Mouse (Mus musculus): ENCODE measurements around the gene Amotl1. TPM values are rescaled to one million over a fixed set of nuclear protein-coding genes. Genes with fewer than 3 reads are reported as not detected.
"Not testable (repeated sequence)": the region's sequence is repeated elsewhere in the genome, so short reads cannot be mapped to it uniquely, and the experiment has no call there.

Gene Amotl1
- polyA plus RNA-seq, 1 experiment from 2014 or later: 8.0 TPM

DNA sequence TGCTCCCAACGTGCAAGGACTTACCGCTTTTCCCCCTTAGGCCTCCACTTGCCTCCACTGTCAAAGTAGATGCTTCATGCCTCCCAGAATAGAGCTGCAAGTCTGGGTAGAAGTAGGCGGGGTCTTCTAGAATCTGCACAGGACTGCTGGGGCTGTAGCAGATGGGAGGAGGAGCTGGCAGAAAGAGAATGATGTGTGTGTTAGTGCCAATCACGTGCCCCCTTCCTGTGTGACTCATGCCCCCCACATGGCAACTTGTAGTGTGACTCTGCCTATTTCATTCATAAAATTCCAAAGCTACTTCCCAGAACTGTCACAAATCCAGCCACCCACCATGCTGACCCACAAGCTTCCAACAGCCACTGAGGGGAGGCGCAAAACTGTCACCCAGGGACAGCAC, 48.4 kb downstream of the Amotl1 start:
- Histone ChIP-seq H3K4me1 (replicated peaks) (0 out of 2 replicates have a peak, but pooled peaks cover 3% of the 10 kb centered on the region), H3K9ac (no peak overlapping the region), H3K4me3 (no peak overlapping the region), H3K4me2 (no peak overlapping the region), H3K9me3 (no peaks in the 10 kb centered on the region), H3K36me3 (peaks cover 43% of the 10 kb centered on the region), H3K27ac (replicated peaks) (no peak overlapping the region), H3K27me3 (no peaks in the 10 kb centered on the region)
- WGBS: 92% methylated on average over 5 of the region's 5 CpGs
- ATAC-seq (ENCODE audit: low read depth): no peak

DNA sequence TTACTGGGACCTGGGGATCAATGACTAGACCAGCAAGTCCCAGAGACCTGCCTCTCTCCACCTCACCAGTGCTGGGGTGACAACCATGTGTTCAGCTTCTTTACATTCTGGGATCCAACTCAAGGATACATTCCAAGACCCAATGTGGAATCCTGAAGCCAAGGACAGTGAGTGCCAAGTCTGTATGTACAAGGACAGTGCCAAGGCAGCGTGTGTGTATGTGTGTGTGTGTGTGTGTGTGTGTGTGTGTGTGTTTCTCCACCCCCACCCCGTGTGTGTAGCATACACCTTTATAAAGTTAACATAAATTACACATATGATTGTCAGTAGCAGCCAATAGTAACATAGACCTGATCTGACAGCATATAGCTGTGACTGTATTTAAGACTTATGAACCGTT, 49.0 kb downstream of the Amotl1 start:
- H3K27ac ChIP-seq (replicated peaks): no peak overlapping the region
- no peak overlapping the region for H3K9ac ChIP-seq
- no peaks in the 10 kb centered on the region for H3K27me3 ChIP-seq
- no peaks in the 10 kb centered on the region for H3K4me1 ChIP-seq (replicated peaks)
- 96% methylated on average over 3 of the region's 3 CpGs for WGBS
- H3K9me3 ChIP-seq: no peaks in the 10 kb centered on the region
- peaks cover 48% of the 10 kb centered on the region for H3K36me3 ChIP-seq
- H3K4me2 ChIP-seq: no peak overlapping the region
- no peak for ATAC-seq (ENCODE audit: low read depth)
- no peak overlapping the region for H3K4me3 ChIP-seq

DNA sequence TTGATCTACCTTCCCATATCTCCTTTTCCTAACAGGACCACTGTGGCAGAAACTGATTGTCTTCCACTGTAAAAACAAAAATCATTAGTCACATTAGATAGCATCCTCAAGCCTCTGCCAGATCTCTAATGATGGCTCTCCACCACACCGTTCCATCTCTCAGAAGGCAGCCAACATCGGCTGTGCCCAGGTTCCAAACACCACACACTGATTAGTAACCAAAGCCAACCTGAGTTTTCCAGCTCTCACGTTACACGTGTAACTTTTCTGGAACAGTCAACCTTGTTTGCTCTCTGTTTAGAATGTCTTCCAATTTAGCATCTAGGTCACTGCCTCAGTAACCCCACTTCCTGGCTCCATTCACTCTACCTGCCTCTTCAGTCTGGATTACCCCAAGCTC, 51.0 kb downstream of the Amotl1 start:
- H3K36me3 ChIP-seq: peaks cover 60% of the 10 kb centered on the region
- no peak for ATAC-seq (ENCODE audit: low read depth)

DNA sequence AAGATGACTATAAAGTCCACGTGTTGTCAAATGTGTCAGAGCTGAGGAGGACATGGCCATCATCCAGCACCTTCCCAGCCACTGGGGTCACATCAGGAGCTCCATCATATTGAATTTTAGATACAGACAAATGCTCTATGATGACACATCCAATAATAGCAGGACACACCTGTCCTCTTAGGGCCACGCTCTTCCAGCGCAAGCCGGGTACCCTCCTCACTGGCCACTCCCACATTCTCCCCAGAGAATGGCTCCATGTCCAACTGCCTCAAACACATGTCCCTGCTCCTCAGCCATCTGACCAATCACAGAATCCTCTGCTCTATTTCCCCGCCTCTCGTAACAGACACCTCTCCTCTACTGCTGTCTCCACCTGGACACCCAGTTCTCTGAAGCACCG, 54.2 kb downstream of the Amotl1 start:
- Histone ChIP-seq H3K4me1 (replicated peaks) (peaks cover 11% of the 10 kb centered on the region), H3K4me2 (no peak overlapping the region), H3K27ac (replicated peaks) (no peak overlapping the region), H3K36me3 (peaks cover 58% of the 10 kb centered on the region), H3K9me3 (no peaks in the 10 kb centered on the region), H3K9ac (no peak overlapping the region), H3K27me3 (no peaks in the 10 kb centered on the region), H3K4me3 (no peak overlapping the region)
- ATAC-seq (ENCODE audit: low read depth): no peak
- 91% methylated on average over 7 of the region's 7 CpGs for WGBS

More for the DNA sequence above, 51.0 kb downstream of the Amotl1 start:
- Histone ChIP-seq H3K9ac (no peak overlapping the region), H3K4me3 (no peak overlapping the region), H3K4me1 (replicated peaks) (0 out of 2 replicates have a peak, but pooled peaks cover 7% of the 10 kb centered on the region), H3K27me3 (no peaks in the 10 kb centered on the region), H3K27ac (replicated peaks) (no peak overlapping the region), H3K9me3 (no peaks in the 10 kb centered on the region), H3K4me2 (no peak overlapping the region)
- WGBS: 92% methylated on average over 4 of the region's 4 CpGs

DNA sequence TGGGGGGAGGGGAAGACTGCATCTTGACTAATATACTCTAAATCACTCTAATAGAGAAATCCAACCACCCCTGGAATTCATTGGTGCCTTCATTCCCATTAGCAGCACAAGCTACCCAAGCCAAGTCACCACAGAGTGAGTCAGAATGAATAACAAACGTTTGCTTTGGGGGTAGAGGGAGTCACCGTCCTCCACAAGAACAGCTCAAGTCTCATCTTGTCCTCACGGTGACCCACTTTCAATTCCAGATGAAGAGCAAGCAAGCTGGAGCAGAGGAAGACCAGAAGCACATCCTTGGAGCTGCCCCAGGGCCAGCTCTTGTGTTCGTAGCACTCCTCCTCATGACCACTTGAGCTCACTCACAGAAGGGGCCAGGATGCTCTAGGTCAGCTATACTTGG, 56.2 kb downstream of the Amotl1 start:
- Histone ChIP-seq H3K36me3 (peaks cover 39% of the 10 kb centered on the region), H3K9me3 (no peaks in the 10 kb centered on the region), H3K4me2 (no peak overlapping the region), H3K27me3 (no peaks in the 10 kb centered on the region), H3K4me3 (no peak overlapping the region), H3K27ac (replicated peaks) (no peak overlapping the region), H3K9ac (no peak overlapping the region), H3K4me1 (replicated peaks) (peaks cover 16% of the 10 kb centered on the region)
- no peak for ATAC-seq (ENCODE audit: low read depth)
- WGBS: 82% methylated on average over 4 of the region's 4 CpGs

DNA sequence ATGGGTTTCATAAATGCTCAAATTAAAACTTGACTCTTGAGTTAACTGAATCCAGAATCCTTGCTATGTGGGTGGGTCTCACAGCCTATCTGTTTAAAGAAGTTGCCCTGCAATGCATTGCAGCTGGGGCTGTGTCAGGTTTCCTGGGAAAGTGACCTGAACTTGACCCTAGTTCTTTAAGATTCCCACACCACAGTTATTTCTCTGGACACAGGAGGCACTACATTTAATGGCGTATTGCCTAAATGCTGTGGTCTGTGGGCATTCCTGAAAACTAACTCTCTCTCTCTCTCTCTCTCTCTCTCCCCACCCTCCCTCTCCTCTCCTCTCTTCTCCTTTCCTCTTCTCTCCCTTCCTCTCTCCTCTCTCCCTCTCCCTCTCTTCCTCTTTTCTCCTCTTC, 59.2 kb downstream of the Amotl1 start:
- H3K9me3 ChIP-seq: no peaks in the 10 kb centered on the region
- H3K27me3 ChIP-seq: no peaks in the 10 kb centered on the region
- ATAC-seq (ENCODE audit: low read depth): no peak
- H3K27ac ChIP-seq (replicated peaks): no peak overlapping the region
- no peak overlapping the region for H3K4me2 ChIP-seq
- no peak overlapping the region for H3K9ac ChIP-seq
- H3K4me1 ChIP-seq (replicated peaks): peaks cover 16% of the 10 kb centered on the region
- peaks cover 24% of the 10 kb centered on the region for H3K36me3 ChIP-seq
- 21% methylated on average over 1 of the region's 1 CpGs for WGBS
- H3K4me3 ChIP-seq: no peak overlapping the region

DNA sequence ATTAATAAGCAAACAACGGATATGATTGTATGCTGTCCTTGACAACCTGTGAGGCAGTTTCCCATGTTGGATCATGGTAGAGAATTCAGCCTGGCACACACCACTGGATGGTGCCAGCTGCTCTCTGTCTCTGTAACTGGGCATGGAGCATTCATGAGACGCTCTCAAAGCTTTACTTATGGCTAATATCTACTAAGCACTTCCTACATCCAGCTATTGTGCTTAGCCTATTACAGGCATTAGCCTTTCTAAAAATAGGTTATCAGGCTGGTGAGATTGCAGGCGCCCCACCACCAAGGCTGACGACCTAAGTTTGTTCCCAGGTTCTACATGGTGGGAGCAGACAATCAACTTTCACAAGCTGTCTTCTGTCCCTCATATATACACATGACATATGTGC, 65.9 kb downstream of the Amotl1 start:
- H3K4me3 ChIP-seq: no peak overlapping the region
- 94% methylated on average over 4 of the region's 4 CpGs for WGBS
- no peak for ATAC-seq (ENCODE audit: low read depth)

DNA sequence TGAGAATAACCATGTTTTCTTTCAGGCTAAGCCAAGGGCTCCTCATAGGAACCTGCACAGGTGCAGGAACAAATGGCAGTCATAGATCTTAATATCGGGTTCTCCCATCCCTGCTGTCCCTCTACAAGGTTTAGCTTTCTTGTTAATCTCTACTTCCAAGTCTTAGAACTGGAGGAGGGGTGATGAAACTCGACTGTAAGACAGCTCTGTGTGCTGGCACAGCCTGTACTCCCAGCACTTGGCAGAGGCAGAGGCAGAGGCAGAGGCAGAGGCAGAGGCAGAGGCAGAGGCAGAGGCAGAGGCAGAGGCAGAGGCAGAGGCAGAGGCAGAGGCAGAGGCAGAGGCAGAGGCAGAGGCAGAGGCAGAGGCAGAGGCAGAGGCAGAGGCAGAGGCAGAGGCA, 68.5 kb downstream of the Amotl1 start:
- not testable (repeated sequence) for H3K27me3 ChIP-seq

More for the DNA sequence above, 65.9 kb downstream of the Amotl1 start:
- Histone ChIP-seq H3K27me3 (no peaks in the 10 kb centered on the region), H3K9ac (no peak overlapping the region), H3K36me3 (peaks cover 26% of the 10 kb centered on the region), H3K4me2 (no peak overlapping the region), H3K27ac (replicated peaks) (no peak overlapping the region), H3K4me1 (replicated peaks) (no peaks in the 10 kb centered on the region), H3K9me3 (no peaks in the 10 kb centered on the region)

DNA sequence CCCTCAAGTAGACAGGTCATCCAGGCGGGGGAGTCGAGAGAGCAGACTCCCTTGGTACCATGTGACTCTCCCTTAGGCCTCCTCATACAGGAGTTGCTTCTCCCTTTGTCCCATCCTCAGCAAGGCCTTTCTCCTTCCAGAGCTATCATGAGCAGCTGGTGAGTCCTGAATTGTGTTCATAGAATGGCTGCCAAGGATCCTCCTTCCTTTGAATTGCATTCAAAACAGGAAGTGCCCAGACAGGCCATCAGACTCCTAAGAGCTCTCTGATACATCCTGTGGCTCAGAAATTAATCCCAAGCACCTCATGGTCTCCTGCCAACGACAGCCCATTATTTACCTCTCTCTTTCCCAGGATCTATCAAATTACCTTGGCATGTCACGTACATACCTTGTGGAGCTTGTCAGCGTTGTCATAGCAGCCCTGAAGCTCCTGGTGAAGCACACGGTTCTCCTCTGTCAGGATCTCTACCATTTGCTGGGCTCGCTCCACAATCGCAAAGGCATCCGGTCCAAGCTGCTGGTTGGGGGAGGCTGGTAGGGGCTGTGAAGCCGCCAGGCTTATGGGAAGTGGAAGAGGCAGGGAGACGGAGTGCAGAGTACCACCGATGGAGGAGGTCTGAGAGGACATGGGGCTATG, 70.0 kb downstream of the Amotl1 start:
- ATAC-seq (ENCODE audit: low read depth): peak; percentile 55
- Histone ChIP-seq H3K4me1 (replicated peaks) (no peaks in the 10 kb centered on the region), H3K4me2 (no peak overlapping the region), H3K9ac (no peak overlapping the region), H3K36me3 (peaks cover 47% of the 10 kb centered on the region), H3K27ac (replicated peaks) (0 out of 2 replicates have a peak overlapping the region, but pooled peaks have one; percentile 33), H3K9me3 (no peaks in the 10 kb centered on the region), H3K4me3 (no peak overlapping the region), H3K27me3 (no peaks in the 10 kb centered on the region)
- 81% methylated on average over 12 of the region's 12 CpGs for WGBS

More for the DNA sequence above, 68.5 kb downstream of the Amotl1 start:
- not testable (repeated sequence) for H3K27ac ChIP-seq (replicated peaks); H3K9me3 ChIP-seq; H3K4me1 ChIP-seq (replicated peaks); H3K4me2 ChIP-seq; ATAC-seq (ENCODE audit: low read depth); H3K9ac ChIP-seq; H3K4me3 ChIP-seq
- 82% methylated on average over 2 of the region's 2 CpGs for WGBS
- H3K36me3 ChIP-seq: peaks cover 43% of the 10 kb centered on the region

DNA sequence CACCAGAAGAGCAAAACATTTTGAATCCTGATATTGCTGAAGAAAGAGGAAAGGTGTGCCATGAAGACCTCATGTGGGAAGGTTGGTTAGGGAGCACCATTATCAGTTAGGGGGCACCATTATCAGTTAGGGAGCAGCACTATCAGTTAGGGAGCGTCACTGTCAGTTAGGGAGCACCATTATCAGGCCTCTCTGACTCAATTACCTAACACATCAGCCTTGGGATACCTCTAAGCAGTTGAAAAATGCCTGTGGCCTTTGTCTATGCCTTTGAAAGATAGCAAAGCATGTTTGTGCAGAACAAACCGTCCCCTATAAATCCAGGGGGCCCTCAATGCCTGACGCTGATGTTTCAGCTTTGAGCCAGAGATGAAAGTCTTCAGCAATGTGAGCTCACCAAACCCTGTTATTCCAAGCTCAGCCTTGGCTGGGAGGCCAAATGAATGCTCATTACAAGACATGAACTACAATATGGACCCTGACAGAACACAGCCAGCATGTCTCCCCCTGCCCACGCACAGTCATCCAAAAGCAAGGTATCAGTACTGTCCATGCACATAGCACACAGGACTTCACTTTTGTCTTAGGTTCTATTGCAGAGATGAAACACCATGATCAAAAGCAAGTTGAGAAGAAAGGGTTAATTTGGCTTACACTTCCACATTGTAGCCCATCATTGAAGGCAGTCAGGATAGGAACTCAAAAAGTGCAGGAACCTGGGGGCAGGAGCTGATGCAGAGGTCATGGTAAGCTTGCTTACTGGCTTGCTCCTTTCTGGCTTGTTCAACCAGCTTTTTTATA, 75.5 kb downstream of the Amotl1 start:
- no peak for ATAC-seq (ENCODE audit: low read depth)
- WGBS: 93% methylated on average over 4 of the region's 4 CpGs
- peaks cover 76% of the 10 kb centered on the region for H3K36me3 ChIP-seq

DNA sequence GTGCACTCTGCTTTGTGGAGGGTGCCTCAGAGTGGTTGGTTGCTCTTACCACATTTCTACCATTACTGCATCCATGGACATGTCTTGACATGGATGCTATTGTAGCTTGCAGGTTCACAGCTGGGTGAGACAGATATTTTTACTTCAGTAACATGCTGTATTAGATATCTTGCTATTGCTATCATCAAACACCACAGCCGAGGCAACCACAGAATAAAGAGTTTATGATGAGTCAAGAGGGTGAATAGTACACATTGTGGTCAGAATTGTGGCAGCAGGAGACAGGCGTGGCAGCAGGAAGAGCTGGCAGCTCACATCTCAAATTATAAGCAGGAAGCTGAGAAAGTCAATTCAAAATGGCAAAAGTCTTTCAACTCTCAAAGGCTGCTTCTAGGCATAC, 76.4 kb downstream of the Amotl1 start:
- H3K4me2 ChIP-seq: no peak overlapping the region
- H3K36me3 ChIP-seq: peaks cover 71% of the 10 kb centered on the region
- H3K27me3 ChIP-seq: no peaks in the 10 kb centered on the region
- H3K4me3 ChIP-seq: no peak overlapping the region
- H3K9me3 ChIP-seq: no peaks in the 10 kb centered on the region
- H3K27ac ChIP-seq (replicated peaks): no peak overlapping the region
- H3K4me1 ChIP-seq (replicated peaks): no peaks in the 10 kb centered on the region
- ATAC-seq (ENCODE audit: low read depth): no peak
- H3K9ac ChIP-seq: no peak overlapping the region
- WGBS: 91% methylated on average over 2 of the region's 2 CpGs

More for the DNA sequence above, 75.5 kb downstream of the Amotl1 start:
- H3K27ac ChIP-seq (replicated peaks): no peak overlapping the region
- no peaks in the 10 kb centered on the region for H3K4me1 ChIP-seq (replicated peaks)
- no peaks in the 10 kb centered on the region for H3K9me3 ChIP-seq
- no peak overlapping the region for H3K4me2 ChIP-seq
- no peak overlapping the region for H3K4me3 ChIP-seq
- no peaks in the 10 kb centered on the region for H3K27me3 ChIP-seq
- H3K9ac ChIP-seq: no peak overlapping the region

DNA sequence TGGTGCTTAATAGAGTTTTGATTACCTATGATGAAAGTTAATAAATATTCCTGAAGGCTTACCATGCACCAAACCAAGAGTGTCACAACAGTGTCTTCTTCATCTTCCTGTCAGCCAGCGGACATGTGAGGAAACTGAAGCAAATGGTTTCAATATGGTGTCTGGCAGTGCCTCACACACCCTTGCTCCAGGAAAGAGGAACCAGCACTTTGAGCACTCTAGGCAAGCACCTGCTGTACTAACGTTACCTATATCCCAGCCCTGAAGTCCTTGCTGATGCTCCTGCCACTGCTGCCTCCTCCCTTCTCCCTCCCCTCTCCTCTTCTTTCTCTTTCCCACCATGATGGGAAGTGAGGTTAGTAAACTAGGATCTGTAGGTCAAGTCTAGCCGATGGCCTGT, 80.4 kb downstream of the Amotl1 start:
- ATAC-seq (ENCODE audit: low read depth): no peak
- no peaks in the 10 kb centered on the region for H3K9me3 ChIP-seq
- H3K27ac ChIP-seq (replicated peaks): no peak overlapping the region
- H3K27me3 ChIP-seq: no peaks in the 10 kb centered on the region
- H3K9ac ChIP-seq: no peak overlapping the region
- no peak overlapping the region for H3K4me3 ChIP-seq
- H3K36me3 ChIP-seq: peaks cover 67% of the 10 kb centered on the region
- H3K4me2 ChIP-seq: no peak overlapping the region
- no peaks in the 10 kb centered on the region for H3K4me1 ChIP-seq (replicated peaks)
- 95% methylated on average over 3 of the region's 3 CpGs for WGBS

All from neural tube, embryonic 13.5 days (tissue).